Mouse (Mus musculus) gastrocnemius, postnatal 25 days (tissue): ENCODE measurements around the gene Trim12a. TPM values are rescaled to one million over a fixed set of nuclear protein-coding genes. Genes with fewer than 3 reads are reported as not detected.
"Not testable (repeated sequence)": the region's sequence is repeated elsewhere in the genome, so short reads cannot be mapped to it uniquely, and the experiment has no call there.

Experiments used
- DNase-seq: peaks from one replicate; pipeline ENCODE4 v3.0.0; 2022
- long read RNA-seq, 2 experiments: library from polyadenylated mRNA; stranded (forward); transcript quantifications; one replicate each; pipeline ENCODE4 v2.0.0; 2021
- total RNA-seq, 2 experiments: library from RNA; stranded (reverse); gene quantifications; 1 replicate in 1 of 2; 2 replicates in 1 of 2; pipeline ENCODE4 v1.2.3; 2021

The Trim12a gene
- 1 to 10 TPM; 2.1 to 3.8 TPM for total RNA-seq
- long read RNA-seq, experiment 1: 0 reads
- long read RNA-seq, experiment 2, partial matches to known transcripts: 1 of 3 reads
- long read RNA-seq, experiment 2, other reads (novel, unspliced or antisense): 0 of 3 reads

DNA sequence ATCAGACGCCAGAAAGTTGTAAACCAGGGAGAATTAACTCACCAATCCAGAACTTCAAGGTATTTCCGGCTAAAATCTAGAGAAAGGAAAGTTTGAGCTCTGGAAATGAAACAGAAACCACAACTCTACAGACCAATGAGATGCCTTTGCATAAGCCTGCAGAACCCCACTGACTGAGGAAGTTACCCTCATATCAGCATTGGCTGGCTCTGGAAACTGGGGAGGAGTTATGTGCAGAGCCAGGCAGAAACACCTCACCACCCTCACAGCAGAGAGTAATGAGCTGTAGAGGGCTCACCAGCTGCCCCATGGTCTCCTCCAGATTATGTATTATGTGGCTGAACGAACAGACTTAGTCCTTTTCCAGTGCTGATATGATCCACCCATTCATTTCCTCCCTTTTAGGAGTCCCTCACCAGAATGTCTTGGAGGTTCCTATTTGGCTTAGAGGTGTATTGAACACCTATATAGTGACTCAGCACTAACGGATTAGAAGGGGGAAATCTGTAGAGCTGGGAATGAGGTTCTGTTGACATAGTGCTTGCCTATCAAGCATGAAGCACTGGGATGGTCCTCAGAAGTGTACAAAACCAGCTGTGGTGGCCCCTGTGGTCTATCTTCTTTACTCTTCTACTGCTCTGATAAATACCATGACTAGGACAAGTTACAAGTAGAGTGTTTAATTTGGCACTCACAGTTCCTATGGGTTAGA lies at the start of gene Trim12a:
TSS of gene Trim12a (minus strand) at position 98 of the 712 bp plus-strand sequence.
- DNase-seq: not testable (repeated sequence)

- no peak for DNase-seq
Observed at GRCm38 (mm10) chr7:104353600-104353967, 38.3 kb upstream of the Trim12a start.

DNA sequence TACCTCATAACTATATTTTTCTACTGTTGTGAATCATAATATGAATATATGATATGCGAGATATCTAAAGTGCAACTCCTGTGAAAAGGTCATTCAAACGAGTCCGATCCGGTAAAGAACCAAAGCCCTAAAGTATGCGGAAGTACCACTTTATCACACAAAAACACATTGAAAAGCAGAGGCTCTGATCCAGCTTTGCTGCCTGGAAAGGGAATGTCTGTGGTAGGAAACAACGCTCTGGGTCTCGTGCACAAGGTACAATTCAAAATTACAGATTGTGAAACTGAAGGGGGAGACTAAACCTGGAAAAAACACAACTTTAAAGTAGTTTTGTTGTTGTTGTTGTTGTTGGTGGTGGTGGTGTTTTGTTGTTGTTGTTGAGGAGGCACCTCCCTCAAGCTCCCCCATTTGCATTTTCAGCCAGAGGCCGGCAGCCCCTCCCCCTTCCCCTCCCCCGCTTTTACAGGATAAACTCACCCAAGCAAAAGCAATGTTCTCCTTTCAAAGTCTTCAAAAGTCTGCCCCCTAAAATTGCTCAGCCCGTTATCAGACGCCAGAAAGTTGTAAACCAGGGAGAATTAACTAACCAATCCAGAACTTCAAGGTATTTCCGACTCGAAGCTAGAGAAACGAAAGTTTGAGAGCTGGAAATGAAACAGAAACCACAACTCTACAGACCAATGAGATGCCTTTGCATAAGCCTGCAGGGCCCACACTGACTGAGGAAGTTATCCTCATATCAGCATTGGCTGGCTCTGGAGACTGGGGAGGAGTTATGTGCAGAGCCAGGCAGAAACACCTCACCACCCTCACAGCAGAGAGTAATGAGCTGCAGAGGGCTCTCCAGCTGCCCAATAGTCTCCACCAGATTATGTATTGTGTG lies 37.7 kb upstream of the Trim12a start, which contains the start of gene Trim12c:
TSS of gene Trim12c (minus strand) at position 646 of the 883 bp plus-strand sequence.
- peak; percentile 78 for DNase-seq

DNA sequence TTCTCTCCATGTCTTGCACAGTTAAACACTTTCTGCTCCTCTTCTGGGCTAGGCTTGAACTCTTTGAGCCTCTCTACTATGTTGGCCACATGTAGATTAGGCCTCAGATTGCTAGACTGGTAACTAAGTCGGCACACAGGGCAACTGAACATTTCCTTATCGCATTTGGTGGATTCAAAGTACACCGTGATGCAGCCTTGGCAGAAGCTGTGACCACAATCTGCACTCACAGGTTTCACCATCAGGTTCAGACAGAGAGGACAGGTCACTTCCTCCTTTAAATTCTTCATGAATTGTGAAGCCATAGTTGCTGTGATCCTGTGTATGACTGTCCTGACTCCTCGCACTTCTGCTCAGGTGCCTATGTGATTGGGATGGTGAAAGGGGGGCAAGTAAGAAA lies 32.8 kb upstream of the Trim12a start:
- not testable (repeated sequence) for DNase-seq

DNA sequence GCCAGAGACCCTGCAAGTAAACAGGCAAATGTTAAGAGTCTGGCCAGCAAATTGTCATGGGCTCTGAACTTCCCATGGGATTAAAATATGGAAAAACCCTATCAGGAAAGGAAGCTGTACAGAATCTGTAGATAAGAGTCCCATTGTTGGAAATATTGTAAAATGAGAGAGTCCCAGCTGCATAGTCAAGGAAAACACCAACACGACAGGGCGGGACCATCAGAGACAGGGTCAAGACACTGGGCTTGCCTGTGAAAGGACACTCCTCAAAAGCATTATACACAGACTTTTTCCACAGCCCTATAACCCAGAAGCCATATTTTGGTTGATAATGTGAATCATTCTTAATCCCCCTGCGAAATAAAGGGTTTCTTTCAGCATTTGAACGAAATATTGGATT lies 25.5 kb upstream of the Trim12a start:
- DNase-seq: not testable (repeated sequence)

GRCm38 (mm10) chr7:104335547-104335946 lies 20.3 kb upstream of the Trim12a start:
- DNase-seq: not testable (repeated sequence)

DNA sequence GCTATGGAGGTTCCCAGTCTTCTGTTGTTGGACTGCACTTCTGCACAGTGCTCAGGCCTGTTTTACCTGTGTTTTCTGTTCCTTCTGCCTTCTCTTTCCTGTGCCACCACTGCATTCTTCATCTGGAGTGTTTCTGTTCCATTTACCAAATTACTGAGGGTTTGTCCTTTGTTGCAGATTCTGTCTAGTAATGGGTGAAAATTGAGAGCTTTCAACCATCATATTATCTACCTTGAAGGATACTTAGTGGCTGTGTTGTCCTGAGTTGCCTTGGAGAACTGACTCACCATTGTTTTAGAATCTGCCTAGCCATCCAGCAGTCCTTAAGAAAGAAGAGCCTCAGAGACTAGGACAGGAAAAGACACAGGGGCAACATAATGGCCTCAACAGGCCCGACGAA lies 13.9 kb upstream of the Trim12a start, which contains the start of gene Trim34b:
TSS of gene Trim34b (plus strand) at position 301 of the 400 bp plus-strand sequence.
- not testable (repeated sequence) for DNase-seq

DNA sequence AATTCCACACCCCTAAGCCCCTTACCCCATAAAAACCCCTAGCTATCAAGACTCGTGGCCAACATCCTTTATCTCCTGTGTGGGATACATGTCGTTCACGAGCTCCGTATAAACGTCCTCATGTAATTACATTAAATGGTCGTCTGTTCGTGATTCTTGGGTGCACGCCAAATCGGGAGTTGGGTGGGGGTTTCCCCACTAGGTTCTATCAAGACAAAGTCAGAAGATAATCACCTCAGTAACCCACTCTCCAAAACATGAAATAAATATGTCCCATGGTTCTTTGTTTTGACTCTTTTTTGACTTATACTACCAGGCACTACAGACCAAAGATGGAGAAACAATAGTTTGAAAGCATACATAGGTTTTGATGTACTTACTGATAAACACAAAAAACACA lies 6.8 kb upstream of the Trim12a start:
- no peak for DNase-seq

DNA sequence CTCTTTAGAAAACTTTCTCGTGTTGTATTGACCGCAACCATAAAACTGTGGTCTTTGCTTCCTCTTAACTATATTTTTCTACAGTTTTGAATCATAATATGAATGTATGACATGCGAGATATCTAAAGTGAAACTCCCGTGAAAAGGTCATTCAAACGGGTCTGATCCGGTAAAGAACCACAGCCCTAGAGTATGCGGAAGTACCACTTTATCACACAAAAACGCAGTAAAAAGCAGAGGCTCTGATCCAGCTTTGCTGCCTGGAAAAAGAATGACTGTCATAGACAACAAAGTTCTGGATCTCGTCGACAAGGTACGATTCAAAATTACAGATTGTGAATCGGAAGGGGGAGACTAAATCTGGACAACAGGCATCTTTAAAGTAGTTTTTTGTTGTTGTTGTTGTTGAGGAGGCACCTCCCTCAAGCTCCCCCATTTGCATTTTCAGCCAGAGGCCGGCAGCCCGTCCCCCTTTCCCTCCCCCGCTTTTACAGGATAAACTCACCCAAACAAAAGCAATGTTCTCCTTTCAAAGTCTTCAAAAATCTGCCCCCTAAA lies 391 bp downstream of the Trim12a start:
- DNase-seq: no peak

GRCm38 (mm10) chr7:104291638-104292400 lies 23.4 kb downstream of the Trim12a start:
- DNase-seq: no peak

- no peak for DNase-seq
Observed at GRCm38 (mm10) chr7:104290641-104291040, 24.6 kb downstream of the Trim12a start.

- DNase-seq: not testable (repeated sequence)
Observed at GRCm38 (mm10) chr7:104287576-104288443, 27.5 kb downstream of the Trim12a start, which contains the start of gene Trim5. Gene Trim5, minus strand, starts transcription at chr7:104288094.

DNA sequence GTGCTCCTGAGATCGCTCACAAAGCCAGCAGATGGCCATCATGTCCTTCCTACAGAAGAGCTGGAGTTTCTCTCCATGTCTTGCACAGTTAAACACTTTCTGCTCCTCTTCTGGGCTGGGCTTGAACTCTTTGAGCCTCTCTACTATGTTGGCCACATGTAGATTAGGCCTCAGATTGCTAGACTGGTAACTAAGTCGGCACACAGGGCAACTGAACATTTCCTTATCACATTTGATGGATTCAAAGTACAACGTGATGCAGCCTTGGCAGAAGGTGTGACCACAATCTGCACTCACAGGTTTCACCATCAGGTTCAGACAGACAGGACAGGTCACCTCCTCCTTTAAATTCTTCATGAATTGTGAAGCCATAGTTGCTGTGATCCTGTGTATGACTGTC lies 35.9 kb downstream of the Trim12a start:
- not testable (repeated sequence) for DNase-seq

- DNase-seq: not testable (repeated sequence)
Observed at GRCm38 (mm10) chr7:104265335-104265734, 49.9 kb downstream of the Trim12a start.

GRCm38 (mm10) chr7:104260380-104260779 lies 54.9 kb downstream of the Trim12a start:
- DNase-seq: not testable (repeated sequence)

Other genes starting within 250 kb of the Trim12a start
- not detected for gene Olfr644, start 243.6 kb downstream of the Trim12a start, total RNA-seq
- gene Olfr645, start 230.0 kb downstream of the Trim12a start, total RNA-seq: not detected
- gene Olfr646, start 210.6 kb downstream of the Trim12a start, total RNA-seq: not detected
- not detected for gene Ubqln5, start 185.6 kb downstream of the Trim12a start, total RNA-seq
- not detected for gene Olfr643, start 178.1 kb downstream of the Trim12a start, total RNA-seq
- not detected for gene Ubqln3, start 172.2 kb downstream of the Trim12a start, total RNA-seq
- not detected for gene Ubqlnl, start 164.9 kb downstream of the Trim12a start, total RNA-seq
- not detected for gene Olfm5, start 150.6 kb downstream of the Trim12a start, total RNA-seq
- not detected for gene Olfr648, start 132.1 kb downstream of the Trim12a start, total RNA-seq
- not detected for gene Olfr649, start 119.5 kb downstream of the Trim12a start, total RNA-seq
- under 1 TPM in 1 of 2 experiments, not detected in 1; 0.11 TPM for gene Trim6, start 96.7 kb downstream of the Trim12a start, total RNA-seq
- 1 to 10 TPM; 1.0 to 1.6 TPM for gene Trim34a, start 71.0 kb downstream of the Trim12a start, total RNA-seq
- gene Trim5, start 27.4 kb downstream of the Trim12a start, total RNA-seq: 1 to 10 TPM in 1 of 2 experiments, under 1 TPM in 1; 0.99 to 1.1 TPM
- gene Trim34b, start 14.0 kb upstream of the Trim12a start, total RNA-seq: under 1 TPM in 1 of 2 experiments, not detected in 1; 0.16 TPM
- 1 to 10 TPM; 2.5 TPM for gene Trim12c, start 37.9 kb upstream of the Trim12a start, total RNA-seq
- gene Trim30b, start 54.4 kb upstream of the Trim12a start, total RNA-seq: not detected
- not detected for gene Trim30c, start 85.4 kb upstream of the Trim12a start, total RNA-seq
- 1 to 10 TPM; 1.2 to 1.4 TPM for gene Trim30a, start 149.7 kb upstream of the Trim12a start, total RNA-seq
- gene Trim30d, start 192.4 kb upstream of the Trim12a start, total RNA-seq: under 1 TPM; 0.49 to 0.54 TPM
- not detected for gene Olfr651, start 234.7 kb upstream of the Trim12a start, total RNA-seq
- not detected for gene Olfr652, start 245.4 kb upstream of the Trim12a start, total RNA-seq